Mouse (Mus musculus): ENCODE measurements around the gene Ppp1r36.
"Not testable (repeated sequence)": the region's sequence is repeated elsewhere in the genome, so short reads cannot be mapped to it uniquely, and the experiment has no call there.

- TF ChIP-seq CTCF (IDR thresholded peaks at IDR 0.05; ENCODE audit: control insufficient read depth, insufficient read depth, low read length); POLR2A (IDR thresholded peaks at IDR 0.05; ENCODE audit: borderline replicate concordance, control insufficient read depth, low read depth, low read length): not testable (repeated sequence)
These were observed 41.1 kb downstream of the Ppp1r36 start for GRCm38 (mm10) chr12:76458445-76458844.

Data from bone marrow, adult 2 months (tissue).